Mouse (Mus musculus): ENCODE data around the gene A530032D15Rik. TPM values are rescaled to one million over a fixed set of nuclear protein-coding genes. Genes with fewer than 3 reads are reported as not detected.
A peak's percentile ranks its signal among the peaks of the same experiment; 100 is the strongest.
"Not testable (repeated sequence)": the region's sequence is repeated elsewhere in the genome, so short reads cannot be mapped to it uniquely, and the experiment has no call there.

A530032D15Rik gene
- polyA plus RNA-seq (2014; fragmentation: Nextera tagmentation; extraction: Ambion mirVana), result not detected in 2 replicates

DNA sequence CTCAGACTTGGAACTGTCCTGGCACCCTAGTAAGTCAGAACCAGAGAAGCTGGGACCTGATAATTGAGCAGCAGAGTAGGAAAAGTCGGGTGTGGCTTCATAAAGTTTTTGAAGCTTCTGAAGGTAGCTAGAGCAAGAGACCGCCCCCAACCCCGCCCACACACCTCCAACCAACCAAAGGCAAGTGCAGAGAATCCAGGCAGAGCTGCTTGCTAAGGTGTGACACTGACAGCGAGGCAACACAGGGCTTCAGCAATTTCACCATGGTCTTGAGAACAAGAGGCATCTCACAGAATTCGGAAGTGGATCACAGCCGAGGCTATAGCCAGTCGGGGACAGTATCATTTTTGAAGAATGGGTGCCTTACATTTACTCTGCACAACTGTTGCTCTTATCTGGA lies at the start of gene A530032D15Rik:
TSS of gene A530032D15Rik (minus strand) at position 101 of the 400 bp plus-strand sequence.
- no CpG with 5 or more reads among the region's 7 CpGs for WGBS
- not testable (repeated sequence) for H3K4me1 ChIP-seq (ENCODE audit: control insufficient read depth, insufficient read depth, low read length)

DNA sequence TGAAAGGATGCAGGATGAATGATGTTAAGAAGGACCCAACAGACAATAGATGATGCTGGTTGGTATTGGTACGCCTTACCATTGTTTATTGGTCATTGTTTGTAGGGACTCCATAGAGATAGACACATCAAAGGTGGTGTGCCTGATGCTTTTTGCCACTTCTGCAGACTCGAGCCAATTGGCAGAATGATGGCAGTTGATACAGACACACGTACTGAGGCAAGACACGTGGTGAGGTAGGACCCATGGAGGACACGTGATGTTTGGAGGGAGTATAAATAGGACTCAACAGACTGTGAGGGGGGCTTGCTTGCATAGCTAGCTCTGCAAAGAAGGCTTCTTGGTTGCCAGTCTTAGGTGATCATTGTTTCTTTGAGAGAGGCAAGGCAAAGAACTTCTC lies 45.5 kb upstream of the A530032D15Rik start:
- WGBS, result 73% methylated on average over 4 of the region's 5 CpGs
- not testable (repeated sequence) for H3K36me3 ChIP-seq (replicated peaks; ENCODE audit: control insufficient read depth, insufficient read depth, low read depth, low read length); ATAC-seq (replicated peaks; ENCODE audit: insufficient number of reproducible peaks, low FRiP score, low TSS enrichment, low read depth)

More for the DNA sequence above, at the start of gene A530032D15Rik:
- H3K4me3 ChIP-seq (ENCODE audit: low read depth, low read length); H3K27me3 ChIP-seq (ENCODE audit: control insufficient read depth, insufficient read depth, low read length); H3K9ac ChIP-seq (replicated peaks; ENCODE audit: low read length); H3K27ac ChIP-seq (replicated peaks; ENCODE audit: low read depth, low read length); ATAC-seq (replicated peaks; ENCODE audit: insufficient number of reproducible peaks, low FRiP score, low TSS enrichment, low read depth); H3K9me3 ChIP-seq (replicated peaks; ENCODE audit: control insufficient read depth, low read length); DNase-seq (ENCODE audit: low spot score); H3K36me3 ChIP-seq (replicated peaks; ENCODE audit: control insufficient read depth, insufficient read depth, low read depth, low read length); H3K4me2 ChIP-seq (ENCODE audit: low read depth, low read length): not testable (repeated sequence)

DNA sequence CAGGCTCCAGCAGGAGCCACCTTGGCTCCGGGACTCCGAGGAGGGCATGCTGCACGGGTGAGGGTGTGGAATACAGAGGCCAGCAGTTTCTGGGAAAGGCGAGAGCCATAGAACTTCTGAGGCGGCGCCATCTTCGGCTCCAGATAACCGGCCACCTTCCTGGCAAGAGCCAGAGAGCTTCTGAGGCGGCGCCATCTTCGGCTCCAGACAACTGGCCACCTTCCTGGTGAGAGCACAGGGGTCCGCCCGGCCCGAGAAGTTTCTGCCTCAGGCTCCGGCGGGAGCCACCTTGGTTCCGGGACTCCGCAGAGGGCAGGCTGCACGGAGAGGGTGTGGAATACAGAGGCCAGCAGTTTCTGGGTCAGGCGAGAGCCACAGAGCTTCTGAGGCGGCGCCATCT lies 24.0 kb upstream of the A530032D15Rik start:
- not testable (repeated sequence) for H3K9ac ChIP-seq (replicated peaks; ENCODE audit: low read length); H3K4me1 ChIP-seq (ENCODE audit: control insufficient read depth, insufficient read depth, low read length); DNase-seq (ENCODE audit: low spot score); H3K27ac ChIP-seq (replicated peaks; ENCODE audit: low read depth, low read length); H3K36me3 ChIP-seq (replicated peaks; ENCODE audit: control insufficient read depth, insufficient read depth, low read depth, low read length); ATAC-seq (replicated peaks; ENCODE audit: insufficient number of reproducible peaks, low FRiP score, low TSS enrichment, low read depth); H3K4me2 ChIP-seq (ENCODE audit: low read depth, low read length); H3K4me3 ChIP-seq (ENCODE audit: low read depth, low read length); H3K27me3 ChIP-seq (ENCODE audit: control insufficient read depth, insufficient read depth, low read length); H3K9me3 ChIP-seq (replicated peaks; ENCODE audit: control insufficient read depth, low read length)
- 93% methylated on average over 19 of the region's 22 CpGs for WGBS

More for the DNA sequence above, 45.5 kb upstream of the A530032D15Rik start:
- not testable (repeated sequence) for H3K4me1 ChIP-seq (ENCODE audit: control insufficient read depth, insufficient read depth, low read length); DNase-seq (ENCODE audit: low spot score); H3K4me2 ChIP-seq (ENCODE audit: low read depth, low read length); H3K9ac ChIP-seq (replicated peaks; ENCODE audit: low read length); H3K4me3 ChIP-seq (ENCODE audit: low read depth, low read length); H3K27ac ChIP-seq (replicated peaks; ENCODE audit: low read depth, low read length); H3K9me3 ChIP-seq (replicated peaks; ENCODE audit: control insufficient read depth, low read length); H3K27me3 ChIP-seq (ENCODE audit: control insufficient read depth, insufficient read depth, low read length)

GRCm38 (mm10) chr1:85121841-85122240 lies 12.2 kb upstream of the A530032D15Rik start:
- ATAC-seq (replicated peaks; ENCODE audit: insufficient number of reproducible peaks, low FRiP score, low TSS enrichment, low read depth); H3K9ac ChIP-seq (replicated peaks; ENCODE audit: low read length): not testable (repeated sequence)
- WGBS, result 90% methylated on average over 4 of the region's 4 CpGs

GRCm38 (mm10) chr1:85118341-85118740 lies 8.7 kb upstream of the A530032D15Rik start:
- not testable (repeated sequence) for H3K36me3 ChIP-seq (replicated peaks; ENCODE audit: control insufficient read depth, insufficient read depth, low read depth, low read length); H3K27me3 ChIP-seq (ENCODE audit: control insufficient read depth, insufficient read depth, low read length); H3K9me3 ChIP-seq (replicated peaks; ENCODE audit: control insufficient read depth, low read length); H3K9ac ChIP-seq (replicated peaks; ENCODE audit: low read length); H3K4me3 ChIP-seq (ENCODE audit: low read depth, low read length); ATAC-seq (replicated peaks; ENCODE audit: insufficient number of reproducible peaks, low FRiP score, low TSS enrichment, low read depth); H3K4me2 ChIP-seq (ENCODE audit: low read depth, low read length); H3K27ac ChIP-seq (replicated peaks; ENCODE audit: low read depth, low read length); H3K4me1 ChIP-seq (ENCODE audit: control insufficient read depth, insufficient read depth, low read length); DNase-seq (ENCODE audit: low spot score)
- WGBS, result 68% methylated on average over 5 of the region's 6 CpGs

More at GRCm38 (mm10) chr1:85121841-85122240, 12.2 kb upstream of the A530032D15Rik start:
- not testable (repeated sequence) for H3K27ac ChIP-seq (replicated peaks; ENCODE audit: low read depth, low read length); H3K4me3 ChIP-seq (ENCODE audit: low read depth, low read length); H3K36me3 ChIP-seq (replicated peaks; ENCODE audit: control insufficient read depth, insufficient read depth, low read depth, low read length); DNase-seq (ENCODE audit: low spot score); H3K4me2 ChIP-seq (ENCODE audit: low read depth, low read length); H3K4me1 ChIP-seq (ENCODE audit: control insufficient read depth, insufficient read depth, low read length); H3K27me3 ChIP-seq (ENCODE audit: control insufficient read depth, insufficient read depth, low read length); H3K9me3 ChIP-seq (replicated peaks; ENCODE audit: control insufficient read depth, low read length)

DNA sequence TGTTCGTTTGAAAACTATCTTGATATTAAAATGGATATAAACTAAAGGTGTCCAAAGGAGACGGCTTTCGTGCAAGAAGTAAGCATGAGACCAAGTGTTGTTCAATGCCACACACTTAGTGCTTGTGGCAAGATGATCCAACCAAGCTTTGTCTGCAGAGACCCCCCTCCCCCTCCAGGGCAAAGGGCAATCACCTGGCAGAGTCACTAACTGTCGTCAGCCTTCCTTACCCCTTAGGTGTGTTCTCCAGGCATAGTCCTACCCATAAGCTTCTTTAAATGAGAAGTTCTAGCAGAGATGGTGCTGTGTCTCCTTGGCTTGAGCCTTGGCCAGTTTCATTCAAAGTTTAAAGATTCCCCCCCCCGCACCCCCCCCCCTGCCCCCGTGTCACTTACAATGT lies 7.9 kb upstream of the A530032D15Rik start:
- not testable (repeated sequence) for H3K9ac ChIP-seq (replicated peaks; ENCODE audit: low read length); H3K4me3 ChIP-seq (ENCODE audit: low read depth, low read length); DNase-seq (ENCODE audit: low spot score); H3K27me3 ChIP-seq (ENCODE audit: control insufficient read depth, insufficient read depth, low read length); ATAC-seq (replicated peaks; ENCODE audit: insufficient number of reproducible peaks, low FRiP score, low TSS enrichment, low read depth); H3K27ac ChIP-seq (replicated peaks; ENCODE audit: low read depth, low read length); H3K9me3 ChIP-seq (replicated peaks; ENCODE audit: control insufficient read depth, low read length); H3K36me3 ChIP-seq (replicated peaks; ENCODE audit: control insufficient read depth, insufficient read depth, low read depth, low read length); H3K4me2 ChIP-seq (ENCODE audit: low read depth, low read length); H3K4me1 ChIP-seq (ENCODE audit: control insufficient read depth, insufficient read depth, low read length)
- 62% methylated on average over 4 of the region's 6 CpGs for WGBS

GRCm38 (mm10) chr1:85114666-85115402 lies 5.2 kb upstream of the A530032D15Rik start:
- not testable (repeated sequence) for H3K4me3 ChIP-seq (ENCODE audit: low read depth, low read length); H3K36me3 ChIP-seq (replicated peaks; ENCODE audit: control insufficient read depth, insufficient read depth, low read depth, low read length); DNase-seq (ENCODE audit: low spot score); ATAC-seq (replicated peaks; ENCODE audit: insufficient number of reproducible peaks, low FRiP score, low TSS enrichment, low read depth); H3K9ac ChIP-seq (replicated peaks; ENCODE audit: low read length); H3K4me1 ChIP-seq (ENCODE audit: control insufficient read depth, insufficient read depth, low read length); H3K9me3 ChIP-seq (replicated peaks; ENCODE audit: control insufficient read depth, low read length); H3K4me2 ChIP-seq (ENCODE audit: low read depth, low read length); H3K27ac ChIP-seq (replicated peaks; ENCODE audit: low read depth, low read length); H3K27me3 ChIP-seq (ENCODE audit: control insufficient read depth, insufficient read depth, low read length)
- 53% methylated on average over 6 of the region's 6 CpGs for WGBS

DNA sequence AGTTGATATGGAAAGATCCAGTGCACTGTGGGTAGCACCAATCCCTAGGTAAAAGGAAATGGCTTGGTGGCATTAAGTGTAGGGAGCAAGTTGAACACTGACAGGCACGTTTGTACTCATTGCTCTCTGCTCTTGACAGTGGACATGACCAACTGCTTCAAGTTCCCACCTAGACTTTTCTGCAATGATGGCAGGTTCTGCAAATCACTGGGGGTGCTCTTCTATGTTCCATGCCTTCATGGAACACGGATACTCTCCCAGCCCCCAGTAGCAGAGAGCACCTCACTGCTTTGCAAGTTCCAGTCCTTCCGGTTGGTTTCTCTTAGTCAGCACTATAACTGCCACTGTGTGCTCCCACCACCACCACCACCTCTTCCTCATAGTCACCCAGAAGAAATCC lies 4.4 kb upstream of the A530032D15Rik start:
- H3K27ac ChIP-seq (replicated peaks; ENCODE audit: low read depth, low read length); DNase-seq (ENCODE audit: low spot score): not testable (repeated sequence)

More for the DNA sequence above, 4.4 kb upstream of the A530032D15Rik start:
- H3K9ac ChIP-seq (replicated peaks; ENCODE audit: low read length); H3K27me3 ChIP-seq (ENCODE audit: control insufficient read depth, insufficient read depth, low read length); H3K4me3 ChIP-seq (ENCODE audit: low read depth, low read length); H3K4me2 ChIP-seq (ENCODE audit: low read depth, low read length); H3K4me1 ChIP-seq (ENCODE audit: control insufficient read depth, insufficient read depth, low read length); H3K36me3 ChIP-seq (replicated peaks; ENCODE audit: control insufficient read depth, insufficient read depth, low read depth, low read length); H3K9me3 ChIP-seq (replicated peaks; ENCODE audit: control insufficient read depth, low read length): not testable (repeated sequence)
- 75% methylated on average over 3 of the region's 3 CpGs for WGBS
- peak; percentile 62; the same call in 1 of the 2 replicates for ATAC-seq (replicated peaks; ENCODE audit: insufficient number of reproducible peaks, low FRiP score, low TSS enrichment, low read depth)

Data from embryonic facial prominence, embryonic 11.5 days (tissue).